Mouse (Mus musculus): ENCODE measurements around the gene Zfp385b. TPM values are rescaled to one million over a fixed set of nuclear protein-coding genes. Genes with fewer than 3 reads are reported as not detected.

Gene Zfp385b
- polyA plus RNA-seq, 1 experiment from 2014 or later = 6.8 TPM

- no peak overlapping the region for H3K27ac ChIP-seq (ENCODE audit: low read length)
- no peak for ATAC-seq
- no peak overlapping the region for H3K9ac ChIP-seq (ENCODE audit: low read depth, low read length)
- WGBS = 89% methylated on average over 8 of the region's 8 CpGs
- H3K4me3 ChIP-seq (ENCODE audit: low read length) = no peak overlapping the region
- no peaks in the 10 kb centered on the region for H3K9me3 ChIP-seq (ENCODE audit: control insufficient read depth, low read length)
- no peaks in the 10 kb centered on the region for H3K4me1 ChIP-seq (ENCODE audit: control insufficient read depth, insufficient read depth, low read length)
- H3K36me3 ChIP-seq (ENCODE audit: control insufficient read depth, insufficient read depth, low read length) = no peaks in the 10 kb centered on the region
- H3K27me3 ChIP-seq (replicated peaks; ENCODE audit: control insufficient read depth, insufficient read depth, low read length) = no peaks in the 10 kb centered on the region
- no peak overlapping the region for H3K4me2 ChIP-seq (ENCODE audit: low read depth, low read length)
Observed at GRCm38 (mm10) chr2:77641521-77642170, 177.8 kb downstream of the Zfp385b start.

- 77% methylated on average over 5 of the region's 5 CpGs for WGBS
- no peaks in the 10 kb centered on the region for H3K4me1 ChIP-seq (ENCODE audit: control insufficient read depth, insufficient read depth, low read length)
Observed at GRCm38 (mm10) chr2:77639993-77640392, 179.4 kb downstream of the Zfp385b start.

GRCm38 (mm10) chr2:77631606-77632005 is 187.8 kb downstream of the Zfp385b start:
- ATAC-seq = no peak
- 26% methylated on average over 3 of the region's 3 CpGs for WGBS

More at GRCm38 (mm10) chr2:77639993-77640392, 179.4 kb downstream of the Zfp385b start:
- Histone ChIP-seq H3K9me3 (ENCODE audit: control insufficient read depth, low read length) (no peaks in the 10 kb centered on the region), H3K4me3 (ENCODE audit: low read length) (no peak overlapping the region), H3K27ac (ENCODE audit: low read length) (no peak overlapping the region), H3K4me2 (ENCODE audit: low read depth, low read length) (no peak overlapping the region), H3K36me3 (ENCODE audit: control insufficient read depth, insufficient read depth, low read length) (no peaks in the 10 kb centered on the region), H3K9ac (ENCODE audit: low read depth, low read length) (no peak overlapping the region), H3K27me3 (replicated peaks; ENCODE audit: control insufficient read depth, insufficient read depth, low read length) (no peaks in the 10 kb centered on the region)
- ATAC-seq = no peak

GRCm38 (mm10) chr2:77627622-77628231 is 191.7 kb downstream of the Zfp385b start:
- Histone ChIP-seq H3K4me3 (ENCODE audit: low read length) (no peak overlapping the region), H3K9ac (ENCODE audit: low read depth, low read length) (no peak overlapping the region), H3K4me2 (ENCODE audit: low read depth, low read length) (no peak overlapping the region), H3K9me3 (ENCODE audit: control insufficient read depth, low read length) (no peaks in the 10 kb centered on the region), H3K4me1 (ENCODE audit: control insufficient read depth, insufficient read depth, low read length) (no peaks in the 10 kb centered on the region), H3K27ac (ENCODE audit: low read length) (no peak overlapping the region), H3K27me3 (replicated peaks; ENCODE audit: control insufficient read depth, insufficient read depth, low read length) (no peaks in the 10 kb centered on the region), H3K36me3 (ENCODE audit: control insufficient read depth, insufficient read depth, low read length) (no peaks in the 10 kb centered on the region)
- no peak for ATAC-seq
- 63% methylated on average over 3 of the region's 3 CpGs for WGBS

More at GRCm38 (mm10) chr2:77631606-77632005, 187.8 kb downstream of the Zfp385b start:
- H3K27ac ChIP-seq (ENCODE audit: low read length) = no peak overlapping the region
- no peaks in the 10 kb centered on the region for H3K27me3 ChIP-seq (replicated peaks; ENCODE audit: control insufficient read depth, insufficient read depth, low read length)
- H3K4me2 ChIP-seq (ENCODE audit: low read depth, low read length) = no peak overlapping the region
- no peaks in the 10 kb centered on the region for H3K9me3 ChIP-seq (ENCODE audit: control insufficient read depth, low read length)
- H3K36me3 ChIP-seq (ENCODE audit: control insufficient read depth, insufficient read depth, low read length) = no peaks in the 10 kb centered on the region
- H3K4me1 ChIP-seq (ENCODE audit: control insufficient read depth, insufficient read depth, low read length) = no peaks in the 10 kb centered on the region
- H3K9ac ChIP-seq (ENCODE audit: low read depth, low read length) = no peak overlapping the region
- H3K4me3 ChIP-seq (ENCODE audit: low read length) = no peak overlapping the region

- H3K4me2 ChIP-seq (ENCODE audit: low read depth, low read length) = no peak overlapping the region
- no peak overlapping the region for H3K4me3 ChIP-seq (ENCODE audit: low read length)
- H3K4me1 ChIP-seq (ENCODE audit: control insufficient read depth, insufficient read depth, low read length) = no peaks in the 10 kb centered on the region
- H3K9me3 ChIP-seq (ENCODE audit: control insufficient read depth, low read length) = no peaks in the 10 kb centered on the region
- no peaks in the 10 kb centered on the region for H3K36me3 ChIP-seq (ENCODE audit: control insufficient read depth, insufficient read depth, low read length)
- no peak overlapping the region for H3K27ac ChIP-seq (ENCODE audit: low read length)
- no peak overlapping the region for H3K9ac ChIP-seq (ENCODE audit: low read depth, low read length)
- 82% methylated on average over 4 of the region's 4 CpGs for whole genome bisulfite sequencing
- no peak for ATAC-seq
- no peaks in the 10 kb centered on the region for H3K27me3 ChIP-seq (replicated peaks; ENCODE audit: control insufficient read depth, insufficient read depth, low read length)
Observed at GRCm38 (mm10) chr2:77618686-77619085, 200.8 kb downstream of the Zfp385b start.

GRCm38 (mm10) chr2:77610303-77610991 is 209.0 kb downstream of the Zfp385b start:
- Histone ChIP-seq H3K4me1 (ENCODE audit: control insufficient read depth, insufficient read depth, low read length) (no peaks in the 10 kb centered on the region), H3K27me3 (replicated peaks; ENCODE audit: control insufficient read depth, insufficient read depth, low read length) (no peaks in the 10 kb centered on the region), H3K9ac (ENCODE audit: low read depth, low read length) (no peak overlapping the region), H3K9me3 (ENCODE audit: control insufficient read depth, low read length) (no peaks in the 10 kb centered on the region), H3K36me3 (ENCODE audit: control insufficient read depth, insufficient read depth, low read length) (no peaks in the 10 kb centered on the region), H3K27ac (ENCODE audit: low read length) (no peak overlapping the region), H3K4me2 (ENCODE audit: low read depth, low read length) (no peak overlapping the region), H3K4me3 (ENCODE audit: low read length) (no peak overlapping the region)
- WGBS = 77% methylated on average over 7 of the region's 7 CpGs
- no peak for ATAC-seq

- H3K36me3 ChIP-seq (ENCODE audit: control insufficient read depth, insufficient read depth, low read length) = no peaks in the 10 kb centered on the region
- no peaks in the 10 kb centered on the region for H3K9me3 ChIP-seq (ENCODE audit: control insufficient read depth, low read length)
- H3K4me1 ChIP-seq (ENCODE audit: control insufficient read depth, insufficient read depth, low read length) = no peaks in the 10 kb centered on the region
- ATAC-seq = no peak
- no peak overlapping the region for H3K9ac ChIP-seq (ENCODE audit: low read depth, low read length)
- no peak overlapping the region for H3K27ac ChIP-seq (ENCODE audit: low read length)
- no peak overlapping the region for H3K4me2 ChIP-seq (ENCODE audit: low read depth, low read length)
- H3K4me3 ChIP-seq (ENCODE audit: low read length) = no peak overlapping the region
- H3K27me3 ChIP-seq (replicated peaks; ENCODE audit: control insufficient read depth, insufficient read depth, low read length) = no peaks in the 10 kb centered on the region
- 73% methylated on average over 5 of the region's 5 CpGs for WGBS
Observed at GRCm38 (mm10) chr2:77609452-77609851, 210.0 kb downstream of the Zfp385b start.

GRCm38 (mm10) chr2:77608666-77609065 is 210.8 kb downstream of the Zfp385b start:
- no peaks in the 10 kb centered on the region for H3K36me3 ChIP-seq (ENCODE audit: control insufficient read depth, insufficient read depth, low read length)
- no peaks in the 10 kb centered on the region for H3K4me1 ChIP-seq (ENCODE audit: control insufficient read depth, insufficient read depth, low read length)
- H3K27me3 ChIP-seq (replicated peaks; ENCODE audit: control insufficient read depth, insufficient read depth, low read length) = no peaks in the 10 kb centered on the region
- H3K4me3 ChIP-seq (ENCODE audit: low read length) = no peak overlapping the region
- ATAC-seq = no peak
- WGBS = 61% methylated on average over 4 of the region's 4 CpGs
- no peaks in the 10 kb centered on the region for H3K9me3 ChIP-seq (ENCODE audit: control insufficient read depth, low read length)
- H3K9ac ChIP-seq (ENCODE audit: low read depth, low read length) = no peak overlapping the region
- no peak overlapping the region for H3K27ac ChIP-seq (ENCODE audit: low read length)
- no peak overlapping the region for H3K4me2 ChIP-seq (ENCODE audit: low read depth, low read length)

GRCm38 (mm10) chr2:77593461-77593860 is 226.0 kb downstream of the Zfp385b start:
- Histone ChIP-seq H3K9ac (ENCODE audit: low read depth, low read length) (no peak overlapping the region), H3K4me3 (ENCODE audit: low read length) (no peak overlapping the region), H3K27ac (ENCODE audit: low read length) (no peak overlapping the region), H3K36me3 (ENCODE audit: control insufficient read depth, insufficient read depth, low read length) (no peaks in the 10 kb centered on the region), H3K27me3 (replicated peaks; ENCODE audit: control insufficient read depth, insufficient read depth, low read length) (no peaks in the 10 kb centered on the region), H3K4me1 (ENCODE audit: control insufficient read depth, insufficient read depth, low read length) (no peaks in the 10 kb centered on the region), H3K4me2 (ENCODE audit: low read depth, low read length) (no peak overlapping the region), H3K9me3 (ENCODE audit: control insufficient read depth, low read length) (no peaks in the 10 kb centered on the region)
- 24% methylated on average over 7 of the region's 7 CpGs for WGBS
- no peak for ATAC-seq

Data from intestine, embryonic 16.5 days (tissue).